Mouse (Mus musculus) yolk sac, embryonic 10.5 days (tissue): ENCODE measurements around the gene Scly.

Experiments
- DNase-seq: peaks from one replicate; pipeline ENCODE4 v3.0.0-alpha.2; 2017; ENCODE audit warnings: low spot score

Scly gene

GRCm38 (mm10) chr1:91297799-91298744, at the start of gene Scly:
Scly (plus strand) TSS chr1:91298338.
- peak; percentile 92 for DNase-seq

- no peak for DNase-seq
These were observed 49.2 kb upstream of the Scly start for GRCm38 (mm10) chr1:91248970-91249369.

- DNase-seq = peak; percentile 97
These were observed 48.3 kb upstream of the Scly start, which contains the start of gene Ube2f for GRCm38 (mm10) chr1:91249564-91250414. Ube2f (plus strand) TSS chr1:91250304.

GRCm38 (mm10) chr1:91250415-91251147, 47.6 kb upstream of the Scly start:
- DNase-seq = peak; percentile 12

GRCm38 (mm10) chr1:91251148-91251650, 46.9 kb upstream of the Scly start:
- no peak for DNase-seq

- DNase-seq = peak; percentile 10
These were observed 46.2 kb upstream of the Scly start for GRCm38 (mm10) chr1:91251927-91252326.

- DNase-seq = no peak
These were observed 40.2 kb upstream of the Scly start for GRCm38 (mm10) chr1:91257918-91258317.

GRCm38 (mm10) chr1:91259794-91260193, 38.3 kb upstream of the Scly start:
- no peak for DNase-seq

- no peak for DNase-seq
These were observed 35.6 kb upstream of the Scly start for GRCm38 (mm10) chr1:91262508-91262907.

GRCm38 (mm10) chr1:91272260-91272659, 25.9 kb upstream of the Scly start:
- no peak for DNase-seq

- no peak for DNase-seq
These were observed 21.6 kb upstream of the Scly start for GRCm38 (mm10) chr1:91276581-91276980.

GRCm38 (mm10) chr1:91277480-91277879, 20.7 kb upstream of the Scly start:
- DNase-seq = no peak

GRCm38 (mm10) chr1:91278410-91279119, 19.6 kb upstream of the Scly start:
- no peak for DNase-seq

GRCm38 (mm10) chr1:91279126-91279525, 19.0 kb upstream of the Scly start:
- no peak for DNase-seq

GRCm38 (mm10) chr1:91282582-91282981, 15.6 kb upstream of the Scly start:
- DNase-seq = no peak

GRCm38 (mm10) chr1:91289375-91289774, 8.8 kb upstream of the Scly start:
- no peak for DNase-seq

GRCm38 (mm10) chr1:91292101-91292825, 5.9 kb upstream of the Scly start:
- DNase-seq = no peak

- DNase-seq = no peak
These were observed 2.6 kb upstream of the Scly start for GRCm38 (mm10) chr1:91295544-91295943.

GRCm38 (mm10) chr1:91299026-91299706, 1.0 kb downstream of the Scly start:
- no peak for DNase-seq
